Mouse (Mus musculus) kidney, postnatal 14 days (tissue): ENCODE results near the gene Sh3pxd2a.

Source experiments
- DNase-seq: peaks from one replicate; pipeline ENCODE4 v3.0.0; 2022; ENCODE audit warnings: mixed read lengths

The Sh3pxd2a gene

DNA sequence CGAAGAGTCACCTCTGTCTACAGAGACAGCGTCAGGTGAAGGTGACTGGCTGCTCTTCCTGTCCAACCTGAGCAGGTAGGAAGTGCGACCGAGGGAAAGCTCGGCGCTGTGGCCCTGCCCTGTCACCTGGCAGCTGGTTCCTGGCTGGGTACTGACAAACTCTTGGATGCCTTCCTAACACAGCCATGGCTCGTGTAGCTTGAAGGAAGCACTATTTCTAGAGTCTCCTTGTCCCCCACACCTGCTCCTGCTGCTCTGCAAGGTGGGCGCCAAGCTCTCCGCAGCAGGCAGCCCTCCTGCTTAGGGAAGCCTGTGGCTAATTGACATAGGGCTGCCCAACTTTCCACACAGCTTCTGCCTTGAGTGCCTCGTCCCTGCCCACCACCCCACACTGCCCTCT lies 158.8 kb downstream of the Sh3pxd2a start:
- no peak for DNase-seq

DNA sequence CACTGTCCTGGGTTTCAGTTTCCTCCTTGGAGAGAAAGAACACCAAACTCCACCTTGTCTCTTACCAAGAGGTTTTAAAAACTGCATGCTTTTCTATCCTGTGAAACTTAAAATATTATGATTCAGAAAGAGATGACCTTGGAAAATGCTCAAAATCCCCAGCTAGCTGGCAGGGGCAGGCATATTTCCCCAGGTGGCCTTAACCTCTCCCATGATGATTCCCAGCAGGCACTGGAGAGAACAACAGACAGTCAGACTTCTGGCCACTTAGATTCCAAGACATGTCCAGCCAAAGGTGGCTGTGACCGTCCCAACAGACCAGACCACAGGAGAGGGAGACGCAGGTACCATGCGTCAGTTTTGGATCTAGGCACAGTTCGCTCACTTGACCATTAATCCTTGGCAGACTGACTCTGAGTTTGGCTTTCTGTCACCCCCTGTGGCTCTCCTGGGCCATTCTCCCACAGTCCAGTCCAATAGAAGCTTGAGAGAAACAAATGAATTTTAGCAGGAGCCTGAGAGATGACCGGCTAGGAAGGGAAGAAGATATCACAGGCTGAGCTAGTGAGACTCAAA lies 159.9 kb downstream of the Sh3pxd2a start:
- no peak for DNase-seq

DNA sequence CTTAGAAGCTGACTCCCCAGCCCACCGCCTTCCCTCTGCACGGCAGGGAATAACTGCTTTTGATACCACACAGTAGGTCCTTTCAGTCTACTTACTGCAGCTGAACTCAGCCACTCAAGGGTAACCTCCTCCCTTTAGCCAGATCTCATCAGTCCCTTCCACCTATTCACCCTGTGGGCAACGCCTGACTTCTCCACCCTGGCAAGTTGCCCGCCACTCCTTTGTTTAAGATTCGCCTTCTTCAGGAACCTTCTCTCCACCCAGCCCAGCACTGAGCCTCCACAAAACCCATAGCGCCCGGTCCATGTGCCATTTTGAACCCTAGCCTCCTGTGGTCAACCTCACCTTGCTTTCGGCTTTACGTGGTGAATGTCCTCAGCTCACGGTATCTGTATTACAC lies 161.1 kb downstream of the Sh3pxd2a start:
- no peak for DNase-seq

- DNase-seq = peak; percentile 88
Measured at GRCm38 (mm10) chr19:47302191-47302852, 161.9 kb downstream of the Sh3pxd2a start.

- DNase-seq = peak; percentile 37
Measured at GRCm38 (mm10) chr19:47301303-47302190, 162.7 kb downstream of the Sh3pxd2a start.

DNA sequence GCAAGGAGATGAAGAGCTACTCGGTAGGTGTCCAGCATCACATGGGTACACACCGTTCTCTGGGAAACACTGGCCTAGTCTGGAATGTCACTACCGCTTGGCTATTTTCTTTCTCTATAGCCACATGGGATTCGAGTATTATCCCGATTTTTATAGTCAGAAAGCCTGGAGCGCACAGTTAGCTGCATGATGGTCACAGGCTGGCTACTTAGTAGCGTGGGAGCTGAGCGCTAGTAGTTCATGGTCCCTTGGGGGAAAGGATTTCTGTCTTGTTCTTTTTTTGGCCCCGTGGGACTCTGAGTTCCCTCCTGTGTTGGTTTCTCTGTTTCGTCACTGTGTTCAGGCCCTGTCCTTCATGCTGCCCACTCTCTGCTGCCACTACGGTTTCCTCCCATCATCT lies 166.1 kb downstream of the Sh3pxd2a start:
- no peak for DNase-seq

GRCm38 (mm10) chr19:47292451-47292951 lies 171.7 kb downstream of the Sh3pxd2a start:
- peak; percentile 69 for DNase-seq

DNA sequence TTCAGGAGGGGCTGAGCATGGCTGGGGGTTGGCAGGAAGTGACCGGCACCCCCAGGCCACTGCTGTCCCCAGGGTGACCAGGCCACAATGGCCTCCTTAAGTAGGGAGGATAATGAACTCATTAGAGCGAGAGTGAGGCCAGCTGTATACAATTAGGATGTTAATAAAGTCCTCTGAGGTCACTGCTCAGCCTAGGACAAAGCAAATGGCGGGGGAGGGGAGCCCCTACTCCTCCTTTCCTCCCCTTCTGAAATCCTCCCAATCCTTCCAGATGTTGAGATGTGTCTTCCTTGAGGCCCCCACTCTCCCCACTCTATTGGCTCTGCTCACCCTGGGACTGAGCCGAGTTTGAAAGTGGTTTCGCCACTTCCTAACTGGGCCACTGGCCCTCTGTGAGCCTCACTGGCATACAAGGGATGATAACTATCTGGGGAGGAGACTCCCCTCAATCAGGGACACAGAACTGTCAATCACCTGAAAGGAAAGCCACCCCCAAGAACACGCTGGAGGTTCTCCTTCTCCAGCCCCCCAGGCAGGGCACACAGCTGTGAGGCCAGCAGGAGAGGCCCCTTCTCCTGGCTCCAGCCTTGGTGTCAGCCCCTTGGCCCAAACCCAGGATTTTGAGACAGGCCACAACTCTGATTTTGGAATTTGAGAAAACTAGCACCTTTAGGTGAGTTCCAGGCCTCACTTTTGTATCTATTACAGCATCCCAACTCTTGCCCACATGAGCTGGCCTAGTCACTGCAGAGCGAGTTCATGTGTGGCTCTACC lies 172.7 kb downstream of the Sh3pxd2a start:
- DNase-seq = peak; percentile 77

DNA sequence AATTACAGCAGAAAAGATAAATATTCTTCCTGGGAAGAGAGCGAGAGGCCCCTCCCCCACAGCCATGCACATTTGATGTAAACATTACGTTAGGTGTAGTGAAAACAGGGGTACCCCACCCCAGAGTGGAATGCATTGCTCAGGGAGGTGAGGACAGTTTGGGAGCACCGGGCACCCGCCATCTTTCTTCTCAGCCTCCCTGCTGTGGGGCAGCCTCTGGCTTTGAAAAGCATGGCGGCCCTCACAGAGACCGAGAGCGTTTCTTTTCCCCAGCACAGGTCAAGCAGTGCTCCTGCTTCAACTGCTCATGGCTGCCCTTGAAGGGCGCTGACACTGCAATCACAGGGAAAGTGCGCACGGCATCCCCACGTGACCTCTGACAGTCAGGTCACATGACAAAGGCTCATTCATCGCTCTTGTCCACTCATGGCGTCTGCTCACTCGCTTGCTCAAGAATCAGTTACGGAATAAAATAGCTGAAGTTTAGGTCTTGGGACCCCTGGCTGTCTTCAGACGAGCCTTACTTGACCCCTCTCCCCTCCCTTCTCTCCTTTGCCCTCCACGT lies 177.2 kb downstream of the Sh3pxd2a start:
- no peak for DNase-seq

DNA sequence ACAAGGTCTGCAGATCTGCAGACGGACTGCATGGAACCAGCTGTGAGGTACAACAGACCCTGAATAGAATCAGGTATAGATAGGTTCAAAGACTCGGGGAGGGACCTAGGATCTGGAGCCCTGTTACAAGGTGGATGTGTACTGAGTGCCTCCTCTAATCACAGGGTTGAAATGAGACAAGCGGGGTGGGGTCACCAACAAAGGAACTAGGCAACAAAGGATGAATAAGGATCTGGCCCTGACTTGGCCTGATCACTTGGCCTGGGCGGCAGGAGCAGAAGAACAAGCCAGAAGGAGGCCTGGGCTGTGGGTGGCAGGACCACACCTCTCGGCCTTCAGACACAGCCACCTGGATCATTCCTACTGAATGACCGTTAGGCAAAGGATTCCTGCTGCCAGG lies 178.6 kb downstream of the Sh3pxd2a start:
- no peak for DNase-seq

DNA sequence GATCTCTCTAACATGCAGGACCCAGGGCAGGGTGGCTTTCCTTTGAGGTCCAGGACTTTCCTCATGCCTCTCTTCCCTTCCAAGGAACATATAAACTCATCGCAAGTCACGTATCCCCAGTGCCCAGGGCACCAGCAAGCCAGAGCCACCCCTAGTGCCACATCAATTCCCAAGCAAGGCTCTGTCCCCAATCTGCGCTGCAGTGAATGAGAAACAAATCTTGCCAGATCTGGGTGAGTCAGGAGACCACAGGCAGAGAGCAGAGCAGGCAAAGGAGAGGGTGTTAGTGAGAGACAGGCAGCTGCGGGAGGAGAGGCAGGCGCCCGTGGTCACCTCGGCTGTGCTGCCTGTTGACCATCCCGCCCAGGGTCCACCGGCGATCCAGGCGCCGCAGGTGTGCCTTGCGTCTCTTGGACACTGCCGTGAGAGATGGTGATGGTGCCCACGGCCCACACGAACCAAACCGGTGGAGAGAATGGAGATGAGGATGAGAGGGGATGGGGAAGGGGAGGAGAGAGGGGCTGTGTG lies 181.4 kb downstream of the Sh3pxd2a start:
- no peak for DNase-seq

DNA sequence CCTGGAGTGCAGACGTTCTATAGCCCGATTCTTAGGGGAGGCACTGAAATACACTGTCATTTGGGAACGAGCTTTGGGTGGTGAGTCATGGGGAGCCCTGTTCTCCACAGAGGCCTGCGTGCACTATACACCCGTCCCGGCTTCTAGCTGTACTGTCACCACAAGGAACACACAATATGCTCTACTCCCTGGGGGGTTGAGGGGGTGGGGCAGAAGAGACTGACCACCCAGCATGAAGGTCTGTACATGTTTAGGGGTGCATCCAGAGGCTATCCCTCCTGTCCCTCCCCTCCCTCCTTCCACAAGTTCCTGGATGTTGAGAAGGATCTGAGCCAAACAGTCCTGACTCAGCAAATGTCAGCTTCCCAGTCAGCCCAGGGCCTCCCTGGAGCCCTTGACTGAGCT lies 182.1 kb downstream of the Sh3pxd2a start:
- DNase-seq = peak; percentile 48

GRCm38 (mm10) chr19:47280894-47281293 lies 183.3 kb downstream of the Sh3pxd2a start:
- DNase-seq = peak; percentile 72

GRCm38 (mm10) chr19:47279788-47280532 lies 184.2 kb downstream of the Sh3pxd2a start:
- peak; percentile 66 for DNase-seq

- peak; percentile 62 for DNase-seq
Measured at GRCm38 (mm10) chr19:47279372-47279771, 184.8 kb downstream of the Sh3pxd2a start.

GRCm38 (mm10) chr19:47276730-47277129 lies 187.5 kb downstream of the Sh3pxd2a start:
- peak; percentile 73 for DNase-seq

- DNase-seq = no peak
Measured at GRCm38 (mm10) chr19:47270520-47270919, 193.7 kb downstream of the Sh3pxd2a start.

GRCm38 (mm10) chr19:47269729-47270128 lies 194.5 kb downstream of the Sh3pxd2a start:
- peak; percentile 54 for DNase-seq

GRCm38 (mm10) chr19:47267066-47267465 lies 197.1 kb downstream of the Sh3pxd2a start:
- no peak for DNase-seq

- no peak for DNase-seq
Measured at GRCm38 (mm10) chr19:47266070-47266801, 198.0 kb downstream of the Sh3pxd2a start.
